Mouse (Mus musculus) megakaryocyte, embryonic 14.5 days (primary cell): ENCODE results near the gene Nyap1.

Source experiments
- FLI1 ChIP-seq: IDR thresholded peaks from 2 replicates; pipeline ENCODE4 v1.6.1; 2012; ENCODE audit warnings: low read length, inconsistent platforms, mixed read lengths
- GATA1 ChIP-seq: IDR thresholded peaks from 3 replicates; pipeline ENCODE4 v1.6.1; 2012; ENCODE audit warnings: mixed read lengths, low read length, inconsistent platforms, borderline replicate concordance

GRCm38 (mm10) chr5:137685653-137686052 lies 55.8 kb downstream of the Nyap1 start:
- TF ChIP-seq FLI1 (no peak), GATA1 (no peak)
